Mouse (Mus musculus): Measurements from ENCODE around the gene Eif1ax. TPM values are rescaled to one million over a fixed set of nuclear protein-coding genes. Genes with fewer than 3 reads are reported as not detected.
"Not testable (repeated sequence)": the region's sequence is repeated elsewhere in the genome, so short reads cannot be mapped to it uniquely, and the experiment has no call there.

The Eif1ax gene
- total RNA-seq (2021), result 10 to 100 TPM; 86.9 to 91.1 TPM
- long read RNA-seq, experiment 1, full-length matches to known transcripts, result 97 of 107 reads
- long read RNA-seq, experiment 1, partial matches to known transcripts, result 8 of 107 reads
- long read RNA-seq, experiment 1, other reads (novel, unspliced or antisense), result 2 of 107 reads
- long read RNA-seq, experiment 2, full-length matches to known transcripts, result 83 of 87 reads
- long read RNA-seq, experiment 2, partial matches to known transcripts, result 1 of 87 reads
- long read RNA-seq, experiment 2, other reads (novel, unspliced or antisense), result 3 of 87 reads

GRCm38 (mm10) chrX:159371831-159372752 is at the start of gene Eif1ax:
Eif1ax (plus strand) TSS chrX:159372178.
- DNase-seq, result peak; percentile 58

- no peak for DNase-seq
Measured at GRCm38 (mm10) chrX:159364506-159364905, 7.5 kb upstream of the Eif1ax start.

GRCm38 (mm10) chrX:159372753-159373144 is 771 bp downstream of the Eif1ax start:
- no peak for DNase-seq

- no peak for DNase-seq
Measured at GRCm38 (mm10) chrX:159387105-159387504, 15.1 kb downstream of the Eif1ax start.

GRCm38 (mm10) chrX:159388953-159389352 is 17.0 kb downstream of the Eif1ax start:
- no peak for DNase-seq

GRCm38 (mm10) chrX:159390347-159390962 is 18.5 kb downstream of the Eif1ax start:
- DNase-seq, result no peak

GRCm38 (mm10) chrX:159391239-159391638 is 19.3 kb downstream of the Eif1ax start:
- DNase-seq, result no peak

GRCm38 (mm10) chrX:159409253-159409652 is 37.3 kb downstream of the Eif1ax start:
- peak; percentile 4 for DNase-seq

- DNase-seq, result peak; percentile 6
Measured at GRCm38 (mm10) chrX:159414130-159414828, 42.3 kb downstream of the Eif1ax start, which contains the start of gene Map7d2. Map7d2 (plus strand) TSS chrX:159414572.

GRCm38 (mm10) chrX:159414829-159415673 is 43.1 kb downstream of the Eif1ax start:
- peak; percentile 4 for DNase-seq

- DNase-seq, result not testable (repeated sequence)
Measured at GRCm38 (mm10) chrX:159430507-159430906, 58.5 kb downstream of the Eif1ax start.

Other genes starting within 250 kb of the Eif1ax start
- gene Rps6ka3, start 161.9 kb upstream of the Eif1ax start, total RNA-seq (2021), result 10 to 100 TPM; 90.4 to 92.1 TPM
- gene Map7d2, start 42.4 kb downstream of the Eif1ax start, total RNA-seq (2021), result under 1 TPM; 0.31 to 0.36 TPM
- gene Bclaf3, start 154.5 kb downstream of the Eif1ax start, total RNA-seq (2021), result 1 to 10 TPM; 2.4 to 5.2 TPM

Measured in gastrocnemius, postnatal 10 days (tissue).